Mouse (Mus musculus): ENCODE measurements around the gene Il27. TPM values are rescaled to one million over a fixed set of nuclear protein-coding genes. Genes with fewer than 3 reads are reported as not detected.
A peak's percentile ranks its signal among the peaks of the same experiment; 100 is the strongest.
"Not testable (repeated sequence)": the region's sequence is repeated elsewhere in the genome, so short reads cannot be mapped to it uniquely, and the experiment has no call there.

The Il27 gene
- polyA plus RNA-seq (2012; rRNA removed), result 1.8 and 3.0 TPM in 2 replicates

DNA sequence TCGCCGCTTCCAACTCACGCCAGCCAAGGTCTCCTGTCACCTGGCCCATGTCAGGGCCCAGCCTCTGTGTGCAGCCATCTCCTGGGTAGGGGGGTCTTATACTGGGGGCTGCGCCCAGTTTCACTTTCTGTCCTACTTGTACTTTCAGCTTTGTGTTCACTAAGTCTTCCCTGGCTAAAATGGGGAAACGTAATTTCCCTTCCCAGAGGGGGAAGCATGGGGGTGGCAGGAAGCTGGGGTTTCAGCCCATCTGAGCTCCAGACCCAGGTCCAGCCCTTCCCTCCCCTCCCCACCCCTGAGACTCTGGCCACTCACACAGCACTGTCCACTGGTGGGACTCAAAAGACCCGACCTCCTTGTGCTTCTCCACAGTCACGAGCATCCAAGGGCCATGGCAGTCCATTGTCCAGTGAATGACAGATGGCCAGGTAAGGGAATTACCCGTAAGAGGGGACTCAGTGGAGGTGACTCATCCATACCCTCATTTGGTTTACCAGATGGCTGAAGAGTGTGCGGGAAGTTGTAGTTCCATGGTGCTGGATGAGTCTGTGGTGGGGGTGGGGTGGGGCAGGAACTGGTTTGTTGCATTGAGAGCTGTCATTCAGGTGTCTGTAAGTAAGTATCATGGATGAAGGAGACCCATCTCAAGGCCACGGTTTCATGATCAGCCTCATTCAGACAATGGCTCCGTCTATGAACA lies at the start of gene Il27:
Gene Il27, minus strand, starts transcription at position 80 of the 700 bp plus-strand sequence.
- no peaks in the 10 kb centered on the region for H3K27me3 ChIP-seq (ENCODE audit: control insufficient read depth, insufficient read depth, low read length)
- TF ChIP-seq POLR2A (IDR thresholded peaks at IDR 0.05; ENCODE audit: control insufficient read depth, extremely low read depth, insufficient read depth, low read length, poor library complexity), result no peak
- TF ChIP-seq CTCF (IDR thresholded peaks at IDR 0.05; ENCODE audit: borderline replicate concordance, control insufficient read depth, extremely low read depth, insufficient read depth, low read length, poor library complexity), result no peak
- H3K36me3 ChIP-seq (ENCODE audit: control insufficient read depth, insufficient read depth, low read length), result no peaks in the 10 kb centered on the region
- WGBS, result 74% methylated on average over 11 of the region's 11 CpGs
- H3K4me3 ChIP-seq (ENCODE audit: control insufficient read depth, insufficient read depth, low read length), result no peak within 1 kb of the TSS
- no peaks in the 10 kb centered on the region for H3K4me1 ChIP-seq (replicated peaks; ENCODE audit: control insufficient read depth, insufficient read depth, low read length)
- no peak within 1 kb of the TSS for H3K27ac ChIP-seq (ENCODE audit: control insufficient read depth, insufficient read depth, low read length)
- no peak for DNase-seq

DNA sequence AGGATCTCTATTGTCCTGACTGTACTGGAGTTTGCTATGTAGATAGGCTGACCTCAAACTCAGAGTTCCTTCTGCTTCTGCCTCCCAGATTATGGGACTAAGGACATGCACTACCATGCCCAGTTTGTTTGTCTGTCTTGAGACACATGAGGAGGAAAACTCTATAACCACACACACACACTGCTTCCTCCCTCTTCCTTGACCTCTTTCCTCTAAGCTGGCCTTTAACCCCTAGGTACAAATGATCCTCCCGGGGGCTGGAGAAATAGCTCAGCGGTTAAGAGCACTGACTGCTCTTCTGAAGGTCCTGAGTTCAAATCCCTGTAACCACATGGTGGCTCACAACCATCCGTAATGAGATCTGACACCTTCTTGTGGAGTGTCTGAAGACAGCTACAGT lies 49.6 kb upstream of the Il27 start:
- Histone ChIP-seq H3K27ac (ENCODE audit: control insufficient read depth, insufficient read depth, low read length) (no peak overlapping the region), H3K4me1 (replicated peaks; ENCODE audit: control insufficient read depth, insufficient read depth, low read length) (no peaks in the 10 kb centered on the region), H3K27me3 (ENCODE audit: control insufficient read depth, insufficient read depth, low read length) (no peaks in the 10 kb centered on the region), H3K36me3 (ENCODE audit: control insufficient read depth, insufficient read depth, low read length) (no peaks in the 10 kb centered on the region), H3K4me3 (ENCODE audit: control insufficient read depth, insufficient read depth, low read length) (no peak overlapping the region)
- WGBS, result 80% methylated on average over 3 of the region's 3 CpGs
- TF ChIP-seq POLR2A (IDR thresholded peaks at IDR 0.05; ENCODE audit: control insufficient read depth, extremely low read depth, insufficient read depth, low read length, poor library complexity), result no peak
- no peak for DNase-seq

DNA sequence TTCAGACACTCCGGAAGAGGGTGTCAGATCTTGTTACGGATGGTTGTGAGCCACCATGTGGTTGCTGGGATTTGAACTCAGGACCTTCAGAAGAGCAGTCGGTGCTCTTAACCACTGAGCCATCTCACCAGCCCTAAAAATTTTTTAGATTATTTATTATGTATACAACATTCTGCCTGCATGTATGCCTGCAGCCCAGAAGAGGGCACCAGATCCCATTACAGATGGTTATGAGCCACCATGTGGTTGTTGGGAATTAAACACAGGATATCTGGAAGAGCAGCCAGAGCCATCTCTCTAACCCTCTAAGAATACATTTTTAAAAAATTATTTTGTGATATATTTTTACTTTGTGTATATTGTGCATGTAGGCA lies 48.5 kb upstream of the Il27 start:
- not testable (repeated sequence) for H3K27me3 ChIP-seq (ENCODE audit: control insufficient read depth, insufficient read depth, low read length); H3K4me3 ChIP-seq (ENCODE audit: control insufficient read depth, insufficient read depth, low read length); H3K36me3 ChIP-seq (ENCODE audit: control insufficient read depth, insufficient read depth, low read length); H3K4me1 ChIP-seq (replicated peaks; ENCODE audit: control insufficient read depth, insufficient read depth, low read length); H3K27ac ChIP-seq (ENCODE audit: control insufficient read depth, insufficient read depth, low read length)
- peak; percentile 14 for DNase-seq
- 17% methylated on average over 3 of the region's 3 CpGs for WGBS

DNA sequence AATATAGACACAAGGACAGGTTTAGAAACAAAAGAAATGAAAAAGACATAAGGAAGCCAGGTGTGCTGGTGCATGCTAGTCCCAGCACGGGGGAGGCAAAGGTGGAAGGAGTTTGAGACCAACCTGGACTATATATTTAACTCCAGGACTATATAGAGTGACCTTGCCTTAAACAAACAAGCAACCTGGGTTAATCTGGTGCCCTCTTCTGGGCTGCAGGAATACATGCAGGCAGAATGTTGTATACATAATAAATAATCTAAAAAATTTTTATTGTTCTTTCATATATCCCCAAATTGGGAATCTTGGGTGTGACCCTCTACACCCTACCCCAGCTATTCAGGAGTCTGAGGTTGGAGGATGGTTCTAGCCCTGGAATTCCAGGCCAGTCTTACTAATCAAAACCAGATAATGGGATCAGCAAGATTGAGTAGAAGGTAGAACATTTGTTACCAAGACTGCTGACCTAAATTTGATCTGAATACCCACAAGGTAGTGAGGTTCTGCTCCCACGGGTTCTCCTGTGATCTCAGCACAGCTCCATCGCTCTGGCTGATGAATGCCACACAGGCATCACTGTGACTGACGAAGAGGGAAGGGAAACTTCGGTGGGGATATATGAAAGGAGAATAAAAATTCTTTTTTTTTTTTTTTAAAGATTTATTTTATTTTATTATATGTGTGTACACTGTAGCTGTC lies 48.0 kb upstream of the Il27 start:
- Histone ChIP-seq H3K36me3 (ENCODE audit: control insufficient read depth, insufficient read depth, low read length) (no peaks in the 10 kb centered on the region), H3K27me3 (ENCODE audit: control insufficient read depth, insufficient read depth, low read length) (no peaks in the 10 kb centered on the region), H3K4me1 (replicated peaks; ENCODE audit: control insufficient read depth, insufficient read depth, low read length) (no peaks in the 10 kb centered on the region), H3K4me3 (ENCODE audit: control insufficient read depth, insufficient read depth, low read length) (no peak overlapping the region), H3K27ac (ENCODE audit: control insufficient read depth, insufficient read depth, low read length) (no peak overlapping the region)
- DNase-seq, result no peak
- 66% methylated on average over 5 of the region's 5 CpGs for WGBS
- TF ChIP-seq CTCF (IDR thresholded peaks at IDR 0.05; ENCODE audit: borderline replicate concordance, control insufficient read depth, extremely low read depth, insufficient read depth, low read length, poor library complexity) (no peak), POLR2A (IDR thresholded peaks at IDR 0.05; ENCODE audit: control insufficient read depth, extremely low read depth, insufficient read depth, low read length, poor library complexity) (no peak)

DNA sequence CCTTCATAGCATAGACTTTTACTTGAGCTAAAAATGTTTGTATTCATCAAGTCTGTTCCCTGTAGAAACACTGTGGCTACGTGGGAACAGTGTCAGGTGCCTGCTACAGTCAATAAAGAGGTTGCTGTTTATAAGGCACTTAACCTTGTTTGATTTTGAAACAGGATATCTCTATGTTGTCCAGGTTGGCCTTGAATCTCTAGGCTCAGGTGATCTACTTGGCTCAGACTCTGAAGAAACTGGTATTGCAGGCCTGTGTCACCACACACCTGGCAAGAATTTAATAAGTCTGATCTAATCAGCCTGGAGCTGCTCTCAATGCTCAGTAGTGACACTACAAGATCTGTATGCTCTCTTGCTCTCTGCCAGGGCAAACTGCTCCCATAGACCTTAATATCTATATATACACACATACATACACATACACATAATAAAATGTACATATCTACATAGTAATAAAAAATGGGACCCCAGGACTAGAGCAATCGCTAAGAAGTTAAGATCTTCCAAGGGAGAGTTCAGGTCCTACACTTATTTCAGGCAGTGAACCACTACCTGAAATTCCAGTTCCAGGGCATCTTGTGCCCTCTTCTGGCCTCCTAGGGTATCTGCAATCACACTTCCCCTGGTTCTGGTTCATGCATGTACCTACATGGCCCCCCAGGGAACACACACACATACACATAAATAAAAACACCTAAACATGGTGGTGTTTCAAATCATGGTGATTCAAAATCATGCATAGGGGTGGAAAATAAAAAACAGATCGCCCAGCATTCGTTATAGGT lies 42.2 kb upstream of the Il27 start:
- H3K27ac ChIP-seq (ENCODE audit: control insufficient read depth, insufficient read depth, low read length), result no peak overlapping the region
- H3K4me1 ChIP-seq (replicated peaks; ENCODE audit: control insufficient read depth, insufficient read depth, low read length), result no peaks in the 10 kb centered on the region
- no peaks in the 10 kb centered on the region for H3K36me3 ChIP-seq (ENCODE audit: control insufficient read depth, insufficient read depth, low read length)
- WGBS, result 23% methylated on average over 4 of the region's 4 CpGs
- no peaks in the 10 kb centered on the region for H3K27me3 ChIP-seq (ENCODE audit: control insufficient read depth, insufficient read depth, low read length)
- no peak overlapping the region for H3K4me3 ChIP-seq (ENCODE audit: control insufficient read depth, insufficient read depth, low read length)
- DNase-seq, result peak; percentile 49
- TF ChIP-seq POLR2A (IDR thresholded peaks at IDR 0.05; ENCODE audit: control insufficient read depth, extremely low read depth, insufficient read depth, low read length, poor library complexity), result no peak
- no peak for TF ChIP-seq CTCF (IDR thresholded peaks at IDR 0.05; ENCODE audit: borderline replicate concordance, control insufficient read depth, extremely low read depth, insufficient read depth, low read length, poor library complexity)

DNA sequence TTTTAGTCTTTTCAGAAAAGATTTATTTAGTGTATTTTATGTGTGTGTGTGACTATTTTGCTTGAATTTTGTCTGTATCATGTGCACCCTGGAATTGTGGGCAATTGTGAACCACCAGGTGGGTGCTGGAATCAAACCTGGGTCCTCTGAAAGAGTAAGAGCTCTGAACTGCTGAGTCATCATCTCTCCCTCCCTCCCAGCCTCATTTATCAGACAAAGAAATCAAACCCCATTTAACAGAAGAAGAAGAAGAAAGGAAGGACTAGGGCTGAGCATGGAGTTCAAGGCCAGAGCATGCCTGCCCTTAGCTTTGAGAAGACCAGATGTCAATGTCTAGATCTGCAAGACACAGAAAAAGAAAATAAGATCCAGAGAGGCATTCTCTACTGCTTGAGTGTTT lies 40.6 kb upstream of the Il27 start:
- TF ChIP-seq CTCF (IDR thresholded peaks at IDR 0.05; ENCODE audit: borderline replicate concordance, control insufficient read depth, extremely low read depth, insufficient read depth, low read length, poor library complexity) (no peak), POLR2A (IDR thresholded peaks at IDR 0.05; ENCODE audit: control insufficient read depth, extremely low read depth, insufficient read depth, low read length, poor library complexity) (no peak)
- H3K4me3 ChIP-seq (ENCODE audit: control insufficient read depth, insufficient read depth, low read length), result no peak overlapping the region
- H3K4me1 ChIP-seq (replicated peaks; ENCODE audit: control insufficient read depth, insufficient read depth, low read length), result no peaks in the 10 kb centered on the region
- no peak for DNase-seq
- H3K27me3 ChIP-seq (ENCODE audit: control insufficient read depth, insufficient read depth, low read length), result no peaks in the 10 kb centered on the region
- H3K36me3 ChIP-seq (ENCODE audit: control insufficient read depth, insufficient read depth, low read length), result no peaks in the 10 kb centered on the region
- no peak overlapping the region for H3K27ac ChIP-seq (ENCODE audit: control insufficient read depth, insufficient read depth, low read length)
